Mouse (Mus musculus) CH12.LX (cell line): ENCODE data around the gene 1700113H08Rik.

Source experiments
- BHLHE40 ChIP-seq: IDR thresholded peaks from 2 replicates; pipeline ENCODE4 v1.6.1; 2011; ENCODE audit warnings: mild to moderate bottlenecking, low read depth, low read length, improper control_type of control experiment
- CTCF ChIP-seq, 2 experiments: IDR thresholded peaks in 1 of 2; conservative IDR thresholded peaks in 1 of 2; 2 replicates each; pipeline ENCODE4 v1.5.1; 2011 to 2012; ENCODE audit warnings: low read depth in 2 of 2, low read length in 2 of 2, improper control_type of control experiment in 1 of 2, inconsistent platforms in 1 of 2, mild to moderate bottlenecking in 1 of 2, moderate library complexity in 1 of 2
- MAFK ChIP-seq: IDR thresholded peaks from 2 replicates; pipeline ENCODE4 v1.6.1; 2011; ENCODE audit warnings: low read length, improper control_type of control experiment; ENCODE audit not compliant: insufficient replicate concordance
- USF1 ChIP-seq: IDR thresholded peaks from 2 replicates; pipeline ENCODE4 v1.6.1; 2014; ENCODE audit warnings: low read depth, mild to moderate bottlenecking, inconsistent platforms, low read length, improper control_type of control experiment

DNA sequence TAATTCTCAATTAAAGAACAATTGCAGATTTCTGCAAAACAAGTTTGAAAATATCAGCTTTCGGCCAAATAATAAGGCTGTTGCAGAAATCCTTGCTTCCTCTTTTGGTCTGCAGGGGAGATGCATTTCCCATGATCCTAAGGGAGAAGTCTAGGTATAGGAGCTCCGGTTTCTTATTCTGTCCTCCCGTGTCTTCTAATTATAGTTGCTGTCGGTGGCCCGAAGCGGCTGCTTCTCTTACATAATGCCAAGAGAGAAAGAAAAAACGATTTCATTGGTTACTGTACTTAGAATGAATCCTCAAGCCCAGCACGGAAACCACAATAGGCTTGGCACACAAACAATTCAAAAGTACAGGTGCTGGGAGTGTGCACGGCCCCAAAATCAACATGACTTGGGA, 101.9 kb downstream of the 1700113H08Rik start:
- TF ChIP-seq CTCF (conservative IDR thresholded peaks at IDR 0.05 in 1 of 2, IDR thresholded peaks at IDR 0.05 in 1 of 2; ENCODE audit: low read depth in 2 of 2, low read length in 2 of 2): no peak
- no peak for TF ChIP-seq BHLHE40
- TF ChIP-seq MAFK: no peak
- TF ChIP-seq USF1: no peak
